Comparison of ENCODE assay signal across 10 mouse cellular contexts in the genomic region with DNA sequence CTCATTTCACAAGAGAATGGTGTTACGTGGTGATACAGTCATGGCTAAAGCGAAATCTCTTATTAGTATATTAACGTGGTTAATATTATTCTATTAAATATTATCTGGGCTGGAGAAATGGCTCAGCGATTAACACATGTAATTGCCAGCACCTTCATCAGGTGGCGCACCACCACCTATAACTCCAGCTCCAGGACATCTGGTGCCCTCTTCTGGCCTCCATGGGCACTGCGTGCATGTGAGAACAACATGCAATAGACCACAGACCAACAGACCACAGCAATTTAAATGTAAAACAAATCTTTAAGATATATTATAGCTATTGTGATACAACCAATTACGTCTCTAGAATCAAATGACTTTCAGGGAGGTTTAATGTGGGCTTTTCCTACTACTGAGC. TPM values are rescaled to one million over a fixed set of nuclear protein-coding genes. Genes with fewer than 3 reads are reported as not detected.
A peak's percentile ranks its signal among the peaks of the same experiment; 100 is the strongest.
DNase-seq lines count a peak whose midpoint lies in the region; ATAC-seq and TF ChIP-seq lines count a peak whose summit lies in the region.
"Had no signal": no experiment of that assay in that cellular context is flagged by ENCODE, and none has a peak within 500 bp of the region (broad histone marks: within the 10 kb centered on the region; RNA-seq: fewer than 3 reads in every experiment).

No protein-coding gene starts in this region.

- no peaks in the 10 kb centered on the region for H3K79me2 ChIP-seq in MEL (ENCODE audit: control insufficient read depth, insufficient read depth, low read length, poor library complexity)

- H3K9me3 ChIP-seq in kidney, embryonic 15.5 days (replicated peaks): no peaks in the 10 kb centered on the region
- no peaks in the 10 kb centered on the region for H3K9me3 ChIP-seq in MEL (replicated peaks; ENCODE audit: insufficient read depth, low read length)

- TF ChIP-seq POLR2A in MEL (IDR thresholded peaks at IDR 0.05; ENCODE audit: control insufficient read depth in 1 of 2, insufficient read depth in 1 of 2, low read depth in 1 of 2, low read length in 2 of 2, poor library complexity in 1 of 2): no peak
- no peak for TF ChIP-seq POLR2A in cerebellum, adult 2 months (IDR thresholded peaks at IDR 0.05; ENCODE audit: borderline replicate concordance, insufficient read depth, low read length)

- 0 out of 2 replicates have a peak, but pooled peaks cover 13% of the 10 kb centered on the region for H3K4me1 ChIP-seq in kidney, embryonic 15.5 days
- no peaks in the 10 kb centered on the region for H3K4me1 ChIP-seq in MEL (ENCODE audit: control insufficient read depth in 1 of 2, insufficient read depth in 2 of 2, low read length in 2 of 2)
- H3K4me1 ChIP-seq in cerebellum, adult 2 months (ENCODE audit: control insufficient read depth, insufficient read depth, low read length): peaks cover 9% of the 10 kb centered on the region
- H3K4me1 ChIP-seq: megakaryocyte, embryonic 14.5 days had no signal

- no peak overlapping the region for H3K4me3 ChIP-seq in kidney, embryonic 15.5 days (replicated peaks)
- no peak overlapping the region for H3K4me3 ChIP-seq in MEL (ENCODE audit: control insufficient read depth in 1 of 2, insufficient read depth in 1 of 2, low read depth in 2 of 2, low read length in 2 of 2)
- no peak overlapping the region for H3K4me3 ChIP-seq in cerebellum, adult 2 months (replicated peaks; ENCODE audit: insufficient read depth, low read depth, low read length)
- H3K4me3 ChIP-seq: erythroblast, embryonic 14.5 days; megakaryocyte, embryonic 14.5 days had no signal

- H3K27ac ChIP-seq in kidney, embryonic 15.5 days: no peak overlapping the region
- no peak overlapping the region for H3K27ac ChIP-seq in MEL (ENCODE audit: control insufficient read depth, low read depth, low read length)
- no peak overlapping the region for H3K27ac ChIP-seq in cerebellum, adult 2 months (ENCODE audit: insufficient read depth, low read length)

- no peaks in the 10 kb centered on the region for H3K36me3 ChIP-seq in kidney, embryonic 15.5 days
- no peaks in the 10 kb centered on the region for H3K36me3 ChIP-seq in MEL (ENCODE audit: control insufficient read depth in 1 of 2, insufficient read depth in 2 of 2, low read length in 2 of 2)

- 84% methylated on average over 7 of the region's 7 CpGs for WGBS in kidney, embryonic 15.5 days
- 83% methylated on average over 7 of the region's 7 CpGs for WGBS in cerebellum, adult 2 months

- TF ChIP-seq RAD21 in MEL (IDR thresholded peaks at IDR 0.05; ENCODE audit: low read depth, low read length): peak; percentile 55

- intact Hi-C loops in left cerebral cortex, postnatal 36 days (cut with DNase I): no loop called here

- no peak for TF ChIP-seq EP300 in MEL (IDR thresholded peaks at IDR 0.05; ENCODE audit: low read depth in 1 of 2, low read length in 2 of 2)

- no peak for ATAC-seq in kidney, embryonic 15.5 days (replicated peaks; ENCODE audit: low FRiP score)

- peak; percentile 79 for DNase-seq in kidney, adult 18-20 months
- DNase-seq in MEL (ENCODE audit: low read depth, low spot score): peak; percentile 73
- DNase-seq in cerebellum, adult 2 months: peak; percentile 52 to 60
- DNase-seq in induced T-regulatory cell, adult 2 months (ENCODE audit: low read depth): peak; percentile 66
- DNase-seq in naive thymus-derived CD4-positive, alpha-beta T cell, adult 2 months (ENCODE audit: low read depth): peak; percentile 36
- DNase-seq in urinary bladder, postnatal 25 days (ENCODE audit: low spot score): no peak
- no peak for DNase-seq in left cerebral cortex, postnatal 36 days (ENCODE audit: low spot score in 2 of 2)

- no peak overlapping the region for H3K9ac ChIP-seq in kidney, embryonic 15.5 days
- no peak overlapping the region for H3K9ac ChIP-seq in MEL (ENCODE audit: control insufficient read depth, low read depth, low read length, poor library complexity, severe bottlenecking)

- no peak overlapping the region for H3K4me2 ChIP-seq in kidney, embryonic 15.5 days

- peak; percentile 70 to 99 (median 88) for TF ChIP-seq CTCF in MEL (IDR thresholded peaks at IDR 0.05 in 2 of 3, conservative IDR thresholded peaks at IDR 0.05 in 1 of 3; ENCODE audit: control insufficient read depth in 1 of 3, insufficient read depth in 1 of 3, low read depth in 2 of 3, low read length in 3 of 3, poor library complexity in 1 of 3, severe bottlenecking in 1 of 3)
- peak; percentile 58; the same call in 1 of the 2 replicates for TF ChIP-seq CTCF in cerebellum, adult 2 months (IDR thresholded peaks at IDR 0.05; ENCODE audit: borderline replicate concordance, insufficient read depth, low read depth, low read length)

- H3K27me3 ChIP-seq in kidney, embryonic 15.5 days: no peaks in the 10 kb centered on the region
- H3K27me3 ChIP-seq in MEL (ENCODE audit: control insufficient read depth in 1 of 2, insufficient read depth in 2 of 2, low read length in 2 of 2): peaks cover 0 to 1% of the 10 kb centered on the region in 2 experiments; a peak in 2 of 4 replicates
- H3K27me3 ChIP-seq in cerebellum, adult 2 months (ENCODE audit: control insufficient read depth, insufficient read depth, low read length): no peaks in the 10 kb centered on the region

TF ChIP-seq in MEL, 35 proteins besides CTCF, POLR2A, EP300 and RAD21:
- TF ChIP-seq ZKSCAN1 (IDR thresholded peaks at IDR 0.05; ENCODE audit: low read depth, low read length): no peak
- TF ChIP-seq GABPA (IDR thresholded peaks at IDR 0.05; ENCODE audit: low read depth, low read length): no peak
- peak; percentile 36; the same call in 1 of the 2 replicates for TF ChIP-seq ZC3H11A (IDR thresholded peaks at IDR 0.05; ENCODE audit: low read depth, low read length)
- no peak for TF ChIP-seq MAX (IDR thresholded peaks at IDR 0.05; ENCODE audit: low read length)
- no peak for TF ChIP-seq GATA1 (IDR thresholded peaks at IDR 0.05; ENCODE audit: low read depth, low read length)
- no peak for TF ChIP-seq ETS1 (IDR thresholded peaks at IDR 0.05; ENCODE audit: low read depth, low read length)
- no peak for TF ChIP-seq ZMIZ1 (IDR thresholded peaks at IDR 0.05; ENCODE audit: low read depth, low read length)
- no peak for TF ChIP-seq HCFC1 (IDR thresholded peaks at IDR 0.05; ENCODE audit: low read depth, low read length)
- 0 out of 2 replicates have a peak, but pooled peaks have one; percentile 24 for TF ChIP-seq TBP (IDR thresholded peaks at IDR 0.05; ENCODE audit: low read depth, low read length)
- no peak for TF ChIP-seq NELFE (IDR thresholded peaks at IDR 0.05; ENCODE audit: low read depth, low read length)
- TF ChIP-seq MXI1 (IDR thresholded peaks at IDR 0.05; ENCODE audit: low read depth, low read length): no peak
- TF ChIP-seq CHD2 (IDR thresholded peaks at IDR 0.05; ENCODE audit: low read length): no peak
- no peak for TF ChIP-seq SIN3A (IDR thresholded peaks at IDR 0.05; ENCODE audit: low read length)
- TF ChIP-seq UBTF (IDR thresholded peaks at IDR 0.05; ENCODE audit: borderline replicate concordance, insufficient read depth, low read depth, low read length): no peak
- no peak for TF ChIP-seq MYB (IDR thresholded peaks at IDR 0.05; ENCODE audit: low read depth, low read length)
- TF ChIP-seq E2F4 (IDR thresholded peaks at IDR 0.05; ENCODE audit: borderline replicate concordance, low read depth, low read length): no peak
- peak; percentile 59 for TF ChIP-seq SMC3 (IDR thresholded peaks at IDR 0.05; ENCODE audit: low read depth, low read length)
- no peak for TF ChIP-seq USF1 (IDR thresholded peaks at IDR 0.05; ENCODE audit: low read depth, low read length)
- no peak for TF ChIP-seq CHD1 (IDR thresholded peaks at IDR 0.05; ENCODE audit: low read depth, low read length)

RNA-seq across cellular contexts. Expression of a gene that starts 0.7 kb away (rescaled TPM):
- 0.28 and 0.53 TPM in 2 replicates for polyA plus RNA-seq in kidney, embryonic 15.5 days (2015; fragmentation: Nextera tagmentation; extraction: Ambion mirVana)
- not detected in 2 replicates for total RNA-seq in MEL (2012; rRNA removed)
- polyA plus RNA-seq in MEL (2012; ENCODE audit: insufficient read depth in 1 of 2, insufficient read length in 2 of 2, low read depth in 1 of 2, low replicate concordance in 2 of 2, missing spikeins in 1 of 2): under 1 TPM in 1 of 2 experiments, not detected in 1; 0.04 TPM
- 22.6 and 25.1 TPM in 2 replicates for polyA plus RNA-seq in cerebellum, adult 2 months (2012; rRNA removed)
- total RNA-seq in left cerebral cortex, postnatal 36 days (2021): 10 to 100 TPM in 1 of 2 experiments, 1 to 10 TPM in 1; 8.5 to 12.7 TPM
- polyA plus RNA-seq: erythroblast, embryonic 14.5 days had no signal

RNA-seq across cellular contexts. Expression of a gene that starts 53.9 kb away (rescaled TPM):
- 2.4 and 2.9 TPM in 2 replicates for polyA plus RNA-seq in kidney, embryonic 15.5 days (2015; fragmentation: Nextera tagmentation; extraction: Ambion mirVana)
- not detected in 2 replicates for total RNA-seq in MEL (2012; rRNA removed)
- polyA plus RNA-seq in MEL (2012; ENCODE audit: insufficient read depth in 1 of 2, insufficient read length in 2 of 2, low read depth in 1 of 2, low replicate concordance in 2 of 2, missing spikeins in 1 of 2): not detected
- 0.62 and 0.76 TPM in 2 replicates for polyA plus RNA-seq in cerebellum, adult 2 months (2012; rRNA removed)
- 1 to 10 TPM; 2.5 to 2.8 TPM for total RNA-seq in left cerebral cortex, postnatal 36 days (2021)
- polyA plus RNA-seq: erythroblast, embryonic 14.5 days had no signal

RNA-seq across cellular contexts. Expression of a gene that starts 59.0 kb away (rescaled TPM):
- not detected in 2 replicates for polyA plus RNA-seq in kidney, embryonic 15.5 days (2015; fragmentation: Nextera tagmentation; extraction: Ambion mirVana)
- not detected in 2 replicates for total RNA-seq in MEL (2012; rRNA removed)
- polyA plus RNA-seq in MEL (2012; ENCODE audit: insufficient read depth in 1 of 2, insufficient read length in 2 of 2, low read depth in 1 of 2, low replicate concordance in 2 of 2, missing spikeins in 1 of 2): not detected
- polyA plus RNA-seq in cerebellum, adult 2 months (2012; rRNA removed): not detected in 2 replicates
- total RNA-seq in left cerebral cortex, postnatal 36 days (2021): not detected
- polyA plus RNA-seq: erythroblast, embryonic 14.5 days had no signal

Comparison
In these comparisons a context has a peak if more than half of its experiments do, and no peak if none do; other contexts are left out.
1. DNase-seq: peak in kidney, adult 18-20 months (single experiment), MEL (single experiment), cerebellum, adult 2 months (2 of 2), induced T-regulatory cell, adult 2 months (single experiment) and naive thymus-derived CD4-positive, alpha-beta T cell, adult 2 months (single experiment); none in urinary bladder, postnatal 25 days (single experiment) and left cerebral cortex, postnatal 36 days (0 of 2).
2. RNA of a gene that starts 0.7 kb away (polyA plus RNA-seq): 22.6 to 25.1 TPM in cerebellum, adult 2 months; 0.28 to 0.53 TPM in kidney, embryonic 15.5 days and 0.04 TPM in MEL; every median in the first group is over 10 times any median in the second.